Mouse (Mus musculus) kidney, postnatal 25 days (tissue): ENCODE results near the gene Cenpl.
"Not testable (repeated sequence)": the region's sequence is repeated elsewhere in the genome, so short reads cannot be mapped to it uniquely, and the experiment has no call there.

ENCODE experiments used
- DNase-seq, 2 experiments: peaks; one replicate each; pipeline ENCODE4 v3.0.0; 2021; ENCODE audit warnings: mixed read lengths in 2 of 2

Cenpl gene

DNA sequence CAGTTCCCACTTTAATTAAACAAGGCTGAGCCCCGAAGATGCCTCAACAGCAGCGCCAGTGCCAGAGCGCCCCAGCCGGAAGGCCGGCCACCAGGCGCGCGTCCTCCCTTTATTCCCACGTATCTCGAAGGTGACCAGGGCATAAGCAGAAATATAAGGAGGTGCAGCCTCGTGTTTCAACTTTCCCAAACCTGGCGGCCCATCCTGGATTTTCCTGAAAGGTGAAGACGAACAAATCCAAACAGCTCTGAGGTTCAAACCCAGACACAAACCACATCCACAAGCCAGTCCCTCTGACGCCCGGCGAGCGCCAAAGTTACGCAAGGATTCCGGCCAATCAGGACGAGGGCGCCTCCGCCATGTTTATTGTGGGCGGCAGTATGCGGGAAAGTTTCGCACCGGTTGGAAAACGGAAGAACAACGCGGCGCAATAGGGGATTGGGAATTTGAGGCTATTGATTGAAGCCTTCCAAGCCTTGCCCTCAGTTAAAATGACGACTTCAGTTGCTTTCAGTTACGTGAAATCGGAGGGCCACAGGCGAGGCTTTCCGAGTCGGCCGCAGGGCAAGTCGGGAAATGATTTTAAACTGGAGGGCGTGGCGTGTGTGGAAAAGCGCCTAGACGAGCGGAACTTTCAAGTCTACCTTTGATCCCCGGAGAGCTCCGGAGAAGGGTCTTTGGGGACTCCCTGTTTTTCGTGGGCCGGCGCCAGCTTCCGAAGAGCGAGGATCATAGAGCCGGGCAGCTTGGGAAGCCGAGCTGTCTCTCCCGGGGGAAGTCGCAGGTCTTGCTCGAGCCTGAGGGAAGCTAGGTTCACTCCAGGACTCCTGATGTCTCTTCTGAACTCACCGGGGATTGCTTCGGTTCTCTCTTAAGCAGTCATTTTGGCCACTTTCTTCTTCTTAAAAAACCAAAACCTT lies at the start of gene Cenpl, which contains the start of gene Dars2:
Cenpl (plus strand) TSS at position 362 of the 920 bp plus-strand sequence.
Dars2 (minus strand) TSS at position 307 of the 920 bp plus-strand sequence.
- DNase-seq = peak; percentile 97

DNA sequence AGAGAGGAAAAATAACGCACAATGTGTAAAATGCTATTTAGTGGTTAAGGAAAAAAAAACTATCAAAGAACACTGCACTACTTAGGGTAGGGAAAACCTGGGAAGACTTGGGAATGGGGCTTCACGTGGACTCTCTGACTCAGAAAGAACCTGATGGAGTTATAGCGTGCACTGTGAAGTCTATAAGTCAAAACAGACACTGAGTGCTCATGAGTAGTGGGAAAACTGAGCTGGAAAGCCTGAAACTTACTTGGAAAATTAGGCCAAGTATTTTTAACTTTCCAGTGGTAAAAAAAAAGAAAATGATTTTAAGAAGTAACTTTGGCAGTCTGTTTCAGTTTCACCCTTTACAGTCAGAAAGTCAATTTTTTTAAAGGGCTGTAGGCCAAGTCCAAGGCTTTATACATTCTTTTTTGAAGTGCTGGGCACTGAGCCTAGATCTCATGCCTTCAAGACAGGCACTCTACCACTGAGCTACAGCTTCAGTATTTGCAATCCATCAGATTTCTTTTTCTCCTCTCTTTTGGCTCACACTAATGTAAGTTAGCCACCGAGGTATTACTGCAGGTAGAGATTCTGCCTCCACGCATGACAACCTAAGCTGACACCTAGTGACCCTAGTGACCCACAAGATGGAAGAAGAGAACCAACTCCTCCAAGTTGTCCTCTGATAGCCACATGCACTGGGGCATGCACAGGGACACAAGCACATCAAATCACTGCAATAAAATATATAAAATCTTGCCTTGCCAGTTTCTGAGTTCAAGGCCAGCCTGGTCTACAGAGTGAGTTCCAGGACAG lies 44.9 kb upstream of the Cenpl start:
- DNase-seq = no peak

- no peak for DNase-seq
Observed at GRCm38 (mm10) chr1:161027196-161027595, 43.3 kb upstream of the Cenpl start.

DNA sequence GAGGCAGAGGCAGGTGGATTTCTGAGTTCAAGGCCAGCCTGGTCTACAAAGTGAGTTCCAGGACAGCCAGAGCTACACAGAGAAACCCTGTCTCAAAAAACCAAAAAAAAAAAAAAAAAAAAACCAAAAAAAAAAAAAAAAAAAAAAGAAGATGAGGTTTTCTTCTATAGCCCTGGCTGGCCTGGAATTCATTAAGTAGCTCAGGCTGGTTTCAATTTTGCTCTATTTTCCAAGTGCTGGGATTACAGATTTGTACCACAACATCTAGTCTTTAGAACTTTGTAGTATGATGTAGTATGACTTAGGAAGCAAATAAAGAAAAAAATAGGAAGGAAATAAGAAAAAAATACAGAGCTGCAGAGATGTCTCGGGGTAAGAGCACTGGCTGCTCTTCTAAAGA lies 42.1 kb upstream of the Cenpl start:
- not testable (repeated sequence) for DNase-seq

DNA sequence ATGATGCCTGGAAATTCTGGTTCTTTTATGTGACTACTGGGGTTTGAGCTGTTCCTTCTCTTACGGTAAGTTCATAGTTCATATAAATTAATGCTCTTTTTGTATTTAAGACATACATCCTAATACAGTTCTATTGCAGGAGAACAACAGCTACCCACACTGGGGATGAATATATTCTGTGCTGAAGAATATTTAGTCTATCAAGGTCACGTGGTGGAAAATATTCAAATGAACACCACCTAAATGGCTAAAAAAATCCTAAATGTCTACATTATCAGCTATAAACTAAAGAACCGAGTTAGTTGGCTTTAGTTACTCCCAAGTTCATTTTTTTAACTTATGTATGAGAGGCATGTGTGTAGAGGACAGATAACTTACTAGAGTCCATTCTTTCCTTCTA lies 40.5 kb upstream of the Cenpl start:
- no peak for DNase-seq

DNA sequence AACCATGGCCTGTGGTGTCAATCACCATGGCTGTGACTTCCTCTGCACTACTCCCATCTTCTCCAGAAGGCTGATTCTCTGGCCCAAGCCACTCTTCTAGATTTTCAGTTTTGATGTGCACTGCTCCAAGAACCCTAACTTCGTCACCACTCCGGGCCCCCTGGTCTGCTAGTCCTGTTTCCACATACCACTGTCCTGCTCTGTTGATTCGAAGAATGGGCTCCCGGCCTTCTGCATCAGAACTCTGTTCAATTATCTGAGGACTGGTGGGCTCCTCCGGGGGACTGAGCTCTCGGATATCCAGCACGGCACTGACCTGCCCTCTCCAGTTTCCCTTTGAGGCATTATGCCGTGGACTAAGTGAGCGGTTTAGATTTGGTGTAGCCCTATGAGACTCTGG lies 38.6 kb upstream of the Cenpl start:
- DNase-seq = no peak

GRCm38 (mm10) chr1:161032345-161032744 lies 38.2 kb upstream of the Cenpl start:
- no peak for DNase-seq

DNA sequence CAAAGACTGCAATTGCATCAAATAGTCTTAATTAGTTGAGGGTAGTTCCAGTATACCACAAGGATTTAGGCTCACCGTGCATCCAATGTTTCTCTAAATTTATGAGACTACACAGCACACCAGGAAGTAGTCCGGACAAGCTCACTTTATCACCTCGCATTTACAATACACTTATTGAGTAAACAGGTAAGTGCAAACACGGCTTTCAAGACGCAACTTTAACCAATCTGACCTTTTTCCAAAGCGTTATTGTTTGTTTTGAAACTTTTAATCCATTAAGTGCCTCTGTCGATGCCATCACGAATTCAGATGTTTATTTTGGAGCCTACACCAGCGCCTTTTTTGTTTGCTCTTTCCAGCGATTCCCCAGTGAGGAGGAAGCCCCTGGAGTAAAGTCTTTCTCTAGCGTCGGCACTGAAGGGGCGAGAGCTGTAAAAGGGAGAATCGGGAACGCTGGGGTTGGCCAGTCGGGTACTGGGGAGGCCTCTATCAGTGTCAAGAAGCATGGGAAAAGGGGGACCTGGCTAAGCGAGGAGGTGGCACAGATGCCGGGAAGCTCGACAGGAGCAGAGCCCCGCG lies 36.6 kb upstream of the Cenpl start:
- no peak for DNase-seq

DNA sequence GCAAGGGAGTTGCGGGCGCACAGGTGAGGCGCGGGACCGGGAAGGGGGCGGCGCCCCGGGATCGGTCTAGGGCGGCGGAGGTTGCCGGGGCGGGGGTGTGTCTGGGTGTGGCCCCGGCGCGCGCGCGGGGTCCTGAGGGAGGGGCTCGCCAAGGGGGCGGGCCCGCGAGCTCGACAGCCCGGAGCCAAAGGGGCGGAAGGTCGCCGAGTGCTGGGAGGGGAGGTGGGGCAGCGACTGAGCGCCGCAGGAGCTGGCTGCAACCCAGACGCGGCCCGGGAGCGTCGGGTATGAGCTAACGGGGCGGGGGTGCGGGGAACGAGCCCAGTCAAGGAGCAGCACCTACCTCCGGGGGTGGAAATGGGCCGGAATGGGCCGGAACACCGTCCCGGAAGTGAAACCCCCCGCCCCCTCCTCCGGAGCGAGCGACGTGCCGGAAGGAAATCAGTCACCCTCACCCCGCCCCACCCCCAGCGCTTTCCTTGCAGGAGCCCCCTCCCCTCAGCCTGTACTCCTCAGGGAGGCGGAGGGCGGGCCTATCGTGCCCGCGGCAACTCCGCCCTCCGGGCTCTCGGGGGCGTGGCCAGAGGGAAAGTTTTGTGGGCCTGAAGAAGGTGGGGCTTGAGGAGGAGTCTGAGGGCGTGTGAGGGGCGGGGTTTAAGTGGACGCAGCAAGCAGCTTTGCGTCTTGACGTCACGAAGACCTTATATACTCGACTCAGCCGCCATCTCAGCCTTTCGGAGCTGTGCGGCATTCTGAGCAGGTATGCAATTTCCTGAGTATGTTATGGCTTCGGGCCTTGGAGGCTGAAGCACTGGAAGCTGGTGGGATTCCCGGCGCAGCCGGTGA lies 35.9 kb upstream of the Cenpl start, which contains the start of gene Zbtb37:
Zbtb37 (minus strand) TSS at position 415 of the 846 bp plus-strand sequence.
- DNase-seq = peak; percentile 99

GRCm38 (mm10) chr1:161035281-161035785 lies 35.2 kb upstream of the Cenpl start:
- DNase-seq = peak in 1 of 2 experiments; percentile 54

DNA sequence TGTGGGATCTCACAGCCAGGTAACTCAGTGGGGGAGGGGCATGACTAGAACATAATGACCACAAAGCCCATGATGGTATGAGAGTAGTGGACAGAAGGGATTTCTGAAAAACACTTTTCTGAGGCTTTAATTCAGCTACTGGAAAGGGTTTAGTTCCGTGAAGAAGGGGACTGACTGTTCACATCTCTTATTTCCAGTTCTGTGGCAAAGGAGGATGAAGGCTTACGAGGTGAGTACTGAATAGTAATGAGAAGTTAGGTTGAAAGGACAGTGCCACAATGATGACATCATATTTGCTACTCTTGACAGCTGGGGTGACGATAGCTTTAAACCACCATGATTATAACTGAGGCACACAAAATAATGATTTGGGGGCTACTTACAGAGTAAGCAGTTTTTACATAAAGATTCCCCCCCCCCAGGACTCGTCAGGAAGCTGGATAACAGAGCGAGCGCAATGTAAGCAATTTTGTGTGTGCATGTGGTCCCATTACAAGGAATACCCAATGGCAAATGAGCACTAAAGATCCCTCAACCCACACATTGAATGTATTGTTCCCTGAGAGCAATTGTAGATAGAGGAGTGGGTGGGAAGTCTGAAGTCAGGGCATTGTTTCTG lies 34.6 kb upstream of the Cenpl start:
- DNase-seq = peak in 1 of 2 experiments; percentile 24

- no peak for DNase-seq
Observed at GRCm38 (mm10) chr1:161036411-161036841, 34.1 kb upstream of the Cenpl start.

GRCm38 (mm10) chr1:161037026-161037425 lies 33.5 kb upstream of the Cenpl start:
- DNase-seq = no peak

GRCm38 (mm10) chr1:161037599-161037998 lies 32.9 kb upstream of the Cenpl start:
- DNase-seq = no peak

DNA sequence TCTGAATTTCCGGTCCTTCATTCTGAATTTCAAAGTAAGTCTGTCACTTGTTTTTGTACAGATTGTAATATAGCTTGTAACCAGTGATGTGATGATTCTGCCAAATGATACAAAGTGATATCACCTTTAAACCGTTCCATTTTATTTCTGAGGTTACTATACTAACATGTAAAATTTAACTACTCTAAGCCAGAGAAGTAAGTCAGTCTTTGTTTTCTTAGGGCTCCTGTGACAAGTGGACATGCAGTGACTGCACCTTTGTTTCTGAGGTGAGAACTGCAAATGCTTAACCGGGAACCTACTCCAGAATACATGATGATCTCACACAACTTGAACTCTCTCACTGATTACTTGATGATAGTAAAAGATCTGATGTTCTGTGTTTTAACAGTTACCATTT lies 32.5 kb upstream of the Cenpl start:
- DNase-seq = no peak

DNA sequence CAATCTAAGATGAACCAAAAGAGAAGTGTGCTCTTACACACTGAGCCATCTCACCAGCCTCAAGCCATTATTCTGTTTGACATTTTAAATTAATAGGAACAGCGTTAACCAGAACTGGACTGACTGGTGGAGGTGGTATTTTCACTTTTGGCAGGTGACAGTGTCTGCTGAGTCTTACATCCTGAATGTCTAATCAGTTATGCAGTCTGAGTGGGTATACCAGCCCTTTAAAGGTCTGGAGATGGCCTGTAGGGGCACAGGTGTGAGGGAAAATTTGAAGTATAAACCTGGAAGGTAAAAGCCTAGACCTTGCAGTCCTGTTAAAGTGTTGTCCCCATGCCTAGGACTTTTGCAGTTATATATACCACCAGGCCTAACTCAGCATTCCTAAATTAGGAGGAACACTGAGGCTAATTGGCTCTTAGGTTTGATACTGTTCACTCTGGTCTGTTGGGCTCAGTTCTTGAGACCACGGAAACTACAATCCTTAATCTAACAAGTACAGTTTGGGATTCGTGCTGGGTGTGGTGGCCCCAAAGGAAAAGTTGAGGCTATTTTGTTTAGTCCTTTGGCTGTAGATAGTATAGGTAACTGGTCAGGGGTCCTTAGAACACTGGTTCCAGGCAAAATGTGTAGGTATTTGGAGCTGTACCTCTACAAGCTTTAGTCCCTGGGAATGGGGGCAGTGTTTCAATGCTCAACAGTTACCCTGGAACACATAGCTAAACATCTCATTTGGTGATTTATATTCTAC lies 31.4 kb upstream of the Cenpl start:
- DNase-seq = no peak

DNA sequence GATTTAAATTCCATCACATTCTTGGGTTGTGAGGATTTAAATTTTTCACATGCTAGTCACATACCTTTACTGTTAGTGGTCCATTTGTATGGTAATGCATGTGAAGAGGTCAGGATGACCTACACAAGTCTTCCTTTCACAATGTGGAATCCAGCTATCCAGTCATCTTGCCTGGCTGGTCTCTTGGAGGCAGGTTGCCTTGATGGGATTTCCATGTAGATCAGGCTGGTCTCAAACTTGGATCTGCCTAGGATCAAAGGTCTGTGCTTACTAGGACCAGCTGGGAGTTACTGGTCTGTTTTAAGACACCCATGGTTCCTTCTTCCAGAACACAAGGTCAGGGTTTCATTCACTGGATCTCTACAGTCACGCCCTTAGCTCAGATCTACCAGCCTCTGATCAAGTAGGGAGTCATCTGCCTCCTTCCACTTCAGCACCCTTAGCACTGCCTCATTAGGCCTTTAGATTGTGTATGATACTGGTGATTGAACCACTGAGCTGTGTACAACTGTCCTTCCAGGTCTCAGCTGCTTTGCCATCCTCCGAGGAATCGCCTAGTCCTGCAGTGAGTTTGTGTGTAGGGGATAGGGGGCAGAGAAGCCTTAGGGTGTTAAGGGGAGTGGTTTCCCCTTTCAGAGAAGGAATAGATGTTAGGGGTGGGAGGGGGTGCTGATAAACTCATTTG lies 30.6 kb upstream of the Cenpl start:
- DNase-seq = no peak

GRCm38 (mm10) chr1:161040426-161040770 lies 30.1 kb upstream of the Cenpl start:
- no peak for DNase-seq

- no peak for DNase-seq
Observed at GRCm38 (mm10) chr1:161040855-161041254, 29.7 kb upstream of the Cenpl start.
